Mouse (Mus musculus) midbrain, embryonic 10.5 days (tissue): ENCODE results near the gene Zfp511. TPM values are rescaled to one million over a fixed set of nuclear protein-coding genes. Genes with fewer than 3 reads are reported as not detected.

ENCODE experiments used
- DNase-seq: peaks from one replicate; pipeline ENCODE4 v3.0.0-alpha.2; 2017; ENCODE audit warnings: low spot score
- H3K27ac ChIP-seq: fragments of 300-500 bp; sonication (generic); replicated peaks from 2 replicates; pipeline ENCODE4 v1.5.1; 2016; ENCODE audit warnings: mild to moderate bottlenecking
- H3K27me3 ChIP-seq: fragments of 300-500 bp; sonication (generic); 2 replicates; pipeline ENCODE4 v1.6.1; 2016; ENCODE audit warnings: low read depth, mild to moderate bottlenecking; ENCODE audit not compliant: poor library complexity, severe bottlenecking
- H3K36me3 ChIP-seq: fragments of 300-500 bp; sonication (generic); 2 replicates; pipeline ENCODE4 v1.6.1; 2016; ENCODE audit warnings: mild to moderate bottlenecking, moderate library complexity
- H3K4me1 ChIP-seq: fragments of 300-500 bp; sonication (generic); 2 replicates; pipeline ENCODE4 v1.6.1; 2016
- H3K4me3 ChIP-seq: fragments of 300-500 bp; sonication (generic); 2 replicates; pipeline ENCODE4 v1.5.1; 2016; ENCODE audit warnings: mild to moderate bottlenecking, moderate library complexity
- H3K9me3 ChIP-seq: fragments of 300-500 bp; sonication (generic); replicated peaks from 2 replicates; pipeline ENCODE4 v1.6.1; 2016; ENCODE audit warnings: mild to moderate bottlenecking
- WGBS: fragments of 180-500 bp; shearing (Covaris S2); methylation state at CpG from one replicate; pipeline ENCODE4 v1.1.7; 2016; 5-methylcytosine and 5-hydroxymethylcytosine counted together
- polyA plus RNA-seq: library from polyadenylated mRNA; unstranded; fragments of >200 nt; fragmentation: Nextera tagmentation; extraction: Ambion mirVana; gene quantifications from 2 replicates; pipeline ENCODE4 v1.2.1, GENCODE M21; 2016

The Zfp511 gene
- 42.6 and 43.8 TPM in 2 replicates for polyA plus RNA-seq

- Histone ChIP-seq H3K36me3 (peaks cover 54% of the 10 kb centered on the region), H3K27ac (peak within 1 kb of the TSS; percentile 95), H3K27me3 (peaks cover 24% of the 10 kb centered on the region; the same call in 1 of the 2 replicates), H3K4me3 (peak within 1 kb of the TSS; percentile 74), H3K4me1 (peaks cover 29% of the 10 kb centered on the region), H3K9me3 (no peaks in the 10 kb centered on the region)
- peak; percentile 96 for DNase-seq
- WGBS = 2% methylated on average over 69 of the region's 69 CpGs
Observed at GRCm38 (mm10) chr7:140036281-140037170, at the start of gene Zfp511, which contains the start of gene Tubgcp2. Gene Zfp511, plus strand, starts transcription at chr7:140036391. Gene Tubgcp2, minus strand, starts transcription at chr7:140036669.

DNA sequence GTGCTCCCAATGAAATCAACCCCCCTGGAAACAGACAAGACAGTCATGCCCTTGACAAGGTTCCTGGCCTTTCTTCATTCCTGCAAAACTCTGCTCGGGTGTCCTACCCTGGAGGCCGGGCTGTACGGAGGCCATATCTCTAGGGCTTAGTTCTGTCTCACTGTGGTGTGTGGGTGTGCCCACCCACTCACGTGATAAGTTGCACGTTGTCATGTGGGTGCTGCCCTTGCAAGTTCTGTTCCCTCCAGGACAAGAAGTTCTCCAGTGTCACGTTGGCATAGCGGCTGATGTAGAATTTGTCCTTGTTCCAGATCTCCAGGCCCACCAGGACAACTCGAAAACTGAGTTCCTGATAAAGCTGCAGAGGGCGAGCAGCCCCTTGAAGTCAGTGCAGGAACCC, 47.9 kb upstream of the Zfp511 start:
- Histone ChIP-seq H3K4me3 (no peak overlapping the region), H3K9me3 (no peaks in the 10 kb centered on the region), H3K36me3 (peaks cover 14% of the 10 kb centered on the region; the same call in 1 of the 2 replicates), H3K27me3 (no peaks in the 10 kb centered on the region), H3K27ac (no peak overlapping the region), H3K4me1 (no peaks in the 10 kb centered on the region)
- DNase-seq = no peak
- 93% methylated on average over 9 of the region's 9 CpGs for WGBS

DNA sequence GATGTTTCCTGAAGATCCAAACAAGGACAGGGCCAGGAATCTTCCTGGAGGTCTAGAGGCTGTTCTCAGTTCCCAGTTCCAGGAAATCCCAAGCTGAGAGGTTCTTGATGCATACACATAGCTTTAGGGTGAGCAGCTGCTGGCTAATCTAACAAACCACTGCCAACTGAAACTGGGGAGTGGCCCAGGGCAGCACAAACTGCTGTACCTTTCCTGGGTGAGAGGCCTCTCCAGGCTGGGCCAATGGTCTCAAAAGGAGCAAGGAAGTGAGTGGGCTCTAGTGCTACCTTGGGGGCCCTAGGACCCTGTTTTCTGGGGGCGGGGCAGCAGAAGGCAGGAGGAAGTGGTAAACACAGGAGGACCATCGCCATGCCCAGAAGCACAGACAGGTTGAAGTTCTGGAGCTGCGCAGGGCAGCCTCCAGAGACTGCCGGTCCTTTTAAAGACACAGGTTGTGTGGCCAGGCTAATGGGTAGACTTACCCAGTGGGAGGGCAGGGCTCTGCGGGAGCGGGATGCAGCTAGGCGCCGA, 45.3 kb upstream of the Zfp511 start:
- no peaks in the 10 kb centered on the region for H3K27me3 ChIP-seq
- 72% methylated on average over 8 of the region's 8 CpGs for WGBS
- peaks cover 18% of the 10 kb centered on the region for H3K36me3 ChIP-seq
- H3K9me3 ChIP-seq = no peaks in the 10 kb centered on the region
- DNase-seq = no peak
- no peaks in the 10 kb centered on the region for H3K4me1 ChIP-seq
- H3K4me3 ChIP-seq = no peak overlapping the region
- H3K27ac ChIP-seq = no peak overlapping the region

DNA sequence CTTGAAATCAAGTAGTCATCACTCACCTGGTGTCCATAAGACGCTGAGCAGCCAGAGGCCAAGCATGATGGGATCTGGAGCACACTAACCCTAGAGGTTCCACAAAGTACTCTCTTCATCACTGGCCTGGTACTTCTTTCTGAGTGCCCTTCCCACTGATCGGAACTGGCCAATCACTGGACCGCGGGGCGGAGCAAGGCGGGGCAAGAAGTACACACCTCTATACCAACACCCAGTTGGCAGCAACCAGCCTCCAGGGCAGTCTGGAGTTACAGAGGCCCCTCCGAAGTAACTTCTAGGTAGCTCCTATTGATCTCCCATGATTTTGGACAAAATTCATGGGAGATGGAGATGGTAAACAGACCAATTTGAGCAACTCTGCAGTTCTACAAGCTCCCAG, 43.8 kb upstream of the Zfp511 start, which contains the start of gene Adam8:
TSS of gene Adam8 (minus strand) at position 157 of the 400 bp plus-strand sequence.
- Histone ChIP-seq H3K4me1 (no peaks in the 10 kb centered on the region), H3K36me3 (peaks cover 29% of the 10 kb centered on the region), H3K9me3 (no peaks in the 10 kb centered on the region), H3K4me3 (no peak within 1 kb of the TSS), H3K27me3 (no peaks in the 10 kb centered on the region), H3K27ac (no peak within 1 kb of the TSS)
- WGBS = 37% methylated on average over 7 of the region's 7 CpGs
- no peak for DNase-seq

DNA sequence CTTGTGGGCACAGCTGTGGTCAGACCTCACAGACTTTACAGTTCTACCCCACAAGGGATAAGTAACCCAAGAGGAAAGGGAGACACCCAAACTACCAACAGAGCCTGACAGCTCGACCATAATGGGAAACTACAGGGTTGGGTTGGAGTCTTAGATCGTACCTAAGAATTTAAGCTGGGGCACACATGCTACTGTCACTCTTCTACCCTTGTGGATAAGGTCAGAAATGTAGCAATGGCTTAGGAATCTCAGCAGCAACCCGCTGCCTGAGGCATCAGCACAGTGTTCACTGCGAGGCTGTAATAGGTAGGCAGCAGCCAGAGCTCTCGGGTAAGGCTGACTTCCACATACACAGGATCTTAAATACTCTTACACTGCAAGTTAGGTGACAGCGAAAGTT, 42.7 kb upstream of the Zfp511 start:
- no peak overlapping the region for H3K27ac ChIP-seq
- H3K4me1 ChIP-seq = no peaks in the 10 kb centered on the region
- no peak overlapping the region for H3K4me3 ChIP-seq
- H3K27me3 ChIP-seq = no peaks in the 10 kb centered on the region
- WGBS = 93% methylated on average over 6 of the region's 6 CpGs
- peaks cover 40% of the 10 kb centered on the region for H3K36me3 ChIP-seq
- no peaks in the 10 kb centered on the region for H3K9me3 ChIP-seq
- DNase-seq = no peak

GRCm38 (mm10) chr7:139994202-139994601, 42.0 kb upstream of the Zfp511 start:
- WGBS = 78% methylated on average over 4 of the region's 4 CpGs
- Histone ChIP-seq H3K9me3 (no peaks in the 10 kb centered on the region), H3K27ac (no peak overlapping the region), H3K4me3 (no peak overlapping the region), H3K27me3 (no peaks in the 10 kb centered on the region), H3K36me3 (peaks cover 47% of the 10 kb centered on the region), H3K4me1 (no peaks in the 10 kb centered on the region)
- no peak for DNase-seq

- Histone ChIP-seq H3K27me3 (no peaks in the 10 kb centered on the region), H3K4me3 (no peak overlapping the region), H3K27ac (no peak overlapping the region), H3K9me3 (no peaks in the 10 kb centered on the region), H3K4me1 (no peaks in the 10 kb centered on the region), H3K36me3 (peaks cover 52% of the 10 kb centered on the region)
- 24% methylated on average over 3 of the region's 3 CpGs for WGBS
- peak; percentile 57 for DNase-seq
Observed at GRCm38 (mm10) chr7:139994676-139995075, 41.5 kb upstream of the Zfp511 start.

DNA sequence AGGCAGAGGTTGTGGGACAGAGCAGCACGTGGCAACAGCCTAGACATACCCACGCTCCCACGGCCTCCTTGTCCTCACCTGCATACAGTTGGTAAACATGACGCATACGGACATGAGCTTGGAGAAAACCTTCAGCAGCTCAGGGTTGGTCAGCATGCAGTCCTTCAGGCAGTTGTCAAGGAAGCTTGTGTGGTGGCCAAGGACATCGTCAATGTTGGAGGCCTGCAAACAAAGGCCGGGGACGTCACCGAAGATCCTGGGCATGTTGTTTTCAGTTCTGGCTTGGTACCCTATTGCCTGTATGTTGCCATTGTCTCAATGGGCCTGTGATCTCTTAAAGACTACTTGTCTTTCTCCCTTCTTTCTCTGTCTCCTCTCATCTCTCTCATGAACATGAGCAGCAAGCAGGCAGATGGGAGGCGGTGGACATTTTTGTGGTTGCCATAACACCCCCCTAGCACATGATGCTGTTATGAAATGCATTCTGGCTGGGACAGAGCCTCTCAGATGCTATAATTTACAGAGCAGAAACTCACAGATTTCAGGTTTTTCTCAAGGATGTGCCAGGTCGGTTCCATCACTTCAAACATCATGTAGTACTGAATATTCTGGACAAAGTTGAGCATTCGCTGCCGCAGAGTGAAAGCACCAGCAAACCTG, 37.4 kb upstream of the Zfp511 start:
- WGBS = 95% methylated on average over 13 of the region's 13 CpGs
- no peak overlapping the region for H3K4me3 ChIP-seq
- H3K9me3 ChIP-seq = no peaks in the 10 kb centered on the region
- H3K36me3 ChIP-seq = peaks cover 93% of the 10 kb centered on the region
- no peak for DNase-seq
- H3K27ac ChIP-seq = no peak overlapping the region
- H3K27me3 ChIP-seq = no peaks in the 10 kb centered on the region
- no peaks in the 10 kb centered on the region for H3K4me1 ChIP-seq

- WGBS = 56% methylated on average over 12 of the region's 12 CpGs
- no peak overlapping the region for H3K4me3 ChIP-seq
- DNase-seq = no peak
- no peaks in the 10 kb centered on the region for H3K4me1 ChIP-seq
- no peaks in the 10 kb centered on the region for H3K27me3 ChIP-seq
- peaks cover 99% of the 10 kb centered on the region for H3K36me3 ChIP-seq
- no peak overlapping the region for H3K27ac ChIP-seq
- H3K9me3 ChIP-seq = no peaks in the 10 kb centered on the region
Observed at GRCm38 (mm10) chr7:140001086-140001740, 35.0 kb upstream of the Zfp511 start.

- no peaks in the 10 kb centered on the region for H3K4me1 ChIP-seq
- H3K27ac ChIP-seq = no peak overlapping the region
- no peak overlapping the region for H3K4me3 ChIP-seq
- no peaks in the 10 kb centered on the region for H3K9me3 ChIP-seq
- H3K27me3 ChIP-seq = no peaks in the 10 kb centered on the region
- DNase-seq = no peak
- 93% methylated on average over 8 of the region's 8 CpGs for WGBS
- peaks cover 89% of the 10 kb centered on the region for H3K36me3 ChIP-seq
Observed at GRCm38 (mm10) chr7:140004666-140005065, 31.5 kb upstream of the Zfp511 start.

DNA sequence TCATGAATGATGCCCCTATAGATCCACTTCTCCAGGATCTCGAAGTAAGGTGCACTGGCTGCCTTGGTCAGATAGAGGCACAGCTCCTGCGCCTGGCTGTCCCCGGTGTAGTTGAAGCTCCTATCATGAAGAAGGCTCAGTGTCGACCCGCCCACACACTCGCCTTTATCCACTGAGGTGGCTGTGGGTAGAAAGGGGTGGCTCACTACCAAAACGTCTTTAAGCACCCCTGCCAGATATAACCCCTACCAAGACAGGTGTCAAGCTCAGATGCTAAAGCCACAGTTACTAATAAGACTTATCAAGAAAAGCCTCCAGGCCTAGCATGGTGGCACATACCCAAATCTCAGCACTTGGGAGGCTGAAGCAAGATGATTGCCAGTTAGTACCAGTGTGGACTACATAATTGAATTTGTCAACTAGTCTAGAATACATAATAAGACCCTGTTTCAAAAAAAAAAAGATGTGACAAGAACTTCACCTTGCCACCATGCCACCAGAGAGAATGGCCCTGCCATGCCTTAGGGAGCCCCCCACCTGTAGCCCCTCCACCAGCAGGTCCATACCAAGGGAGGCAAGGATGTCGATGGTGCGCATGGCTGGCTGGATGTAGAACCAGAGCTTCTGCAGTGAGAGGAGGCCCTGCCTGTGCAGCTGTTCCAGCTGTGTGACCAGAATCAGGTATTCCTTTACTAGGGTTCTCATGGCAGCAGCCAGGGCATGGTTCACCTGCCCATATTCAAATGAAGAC, 29.2 kb upstream of the Zfp511 start:
- peaks cover 3% of the 10 kb centered on the region; the same call in 1 of the 2 replicates for H3K9me3 ChIP-seq
- no peak for DNase-seq
- WGBS = 93% methylated on average over 9 of the region's 9 CpGs
- H3K4me1 ChIP-seq = no peaks in the 10 kb centered on the region
- H3K36me3 ChIP-seq = peaks cover 86% of the 10 kb centered on the region
- H3K4me3 ChIP-seq = no peak overlapping the region
- no peak overlapping the region for H3K27ac ChIP-seq
- H3K27me3 ChIP-seq = no peaks in the 10 kb centered on the region

- 94% methylated on average over 9 of the region's 9 CpGs for WGBS
- H3K4me3 ChIP-seq = no peak overlapping the region
- H3K36me3 ChIP-seq = peaks cover 82% of the 10 kb centered on the region
- peaks cover 3% of the 10 kb centered on the region; the same call in 1 of the 2 replicates for H3K9me3 ChIP-seq
- no peak overlapping the region for H3K27ac ChIP-seq
- no peaks in the 10 kb centered on the region for H3K4me1 ChIP-seq
- no peaks in the 10 kb centered on the region for H3K27me3 ChIP-seq
- DNase-seq = no peak
Observed at GRCm38 (mm10) chr7:140007781-140008180, 28.4 kb upstream of the Zfp511 start.
